Comparison of ENCODE assay signal across 12 mouse cellular contexts in the genomic region with DNA sequence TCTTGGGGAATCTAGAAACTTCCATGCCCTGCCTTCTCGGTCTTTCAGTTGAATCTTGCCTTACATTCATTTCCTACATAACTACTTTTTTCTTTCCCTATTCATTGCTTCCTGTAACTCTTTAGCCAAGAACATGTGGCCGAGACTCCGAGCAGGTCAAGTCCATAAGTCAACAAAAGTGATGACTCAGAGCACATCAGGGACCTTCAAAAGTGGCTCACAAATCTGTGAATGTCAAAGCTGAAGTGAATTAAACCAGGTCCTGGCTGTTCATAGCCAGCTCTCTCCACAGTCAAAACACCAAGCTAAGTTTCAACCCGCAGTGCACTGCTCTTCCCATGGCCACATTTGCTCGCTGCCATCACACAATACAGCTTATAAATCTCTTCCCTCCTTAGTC.
"Had no signal": no experiment of that assay in that cellular context is flagged by ENCODE, and none has a peak within 500 bp of the region (broad histone marks: within the 10 kb centered on the region; RNA-seq: fewer than 3 reads in every experiment).

No protein-coding gene starts in this region.

- H3K4me1 ChIP-seq: limb, embryonic 12.5 days; midbrain, embryonic 15.5 days; neural tube, embryonic 12.5 days had no signal

- H3K4me2 ChIP-seq: limb, embryonic 12.5 days; midbrain, embryonic 11.5 days; midbrain, embryonic 15.5 days; neural tube, embryonic 12.5 days had no signal

- H3K9ac ChIP-seq: limb, embryonic 12.5 days; liver, embryonic 14.5 days; midbrain, embryonic 15.5 days; neural tube, embryonic 12.5 days had no signal

- ATAC-seq: midbrain, embryonic 15.5 days had no signal

- H3K9me3 ChIP-seq: limb, embryonic 12.5 days; midbrain, embryonic 15.5 days; neural tube, embryonic 12.5 days had no signal

- H3K4me3 ChIP-seq: limb, embryonic 12.5 days; midbrain, embryonic 15.5 days; neural tube, embryonic 12.5 days had no signal

- H3K36me3 ChIP-seq: limb, embryonic 12.5 days; midbrain, embryonic 15.5 days; neural tube, embryonic 12.5 days had no signal

- H3K27me3 ChIP-seq: midbrain, embryonic 15.5 days; neural tube, embryonic 12.5 days had no signal

- DNase-seq: kidney, postnatal 14 days; lung, adult 18-20 months; lung, postnatal 10 days; lung, postnatal 4 days; right cerebral cortex, postnatal 4 days; spleen, adult 18-20 months; thymus, postnatal 36 days had no signal

- H3K27ac ChIP-seq: limb, embryonic 12.5 days; liver, embryonic 14.5 days; midbrain, embryonic 15.5 days; neural tube, embryonic 12.5 days had no signal
